Mouse (Mus musculus): ENCODE data around the gene Sox15. TPM values are rescaled to one million over a fixed set of nuclear protein-coding genes. Genes with fewer than 3 reads are reported as not detected.

Gene Sox15
- polyA plus RNA-seq, 1 experiment from 2014 or later, result not detected

GRCm38 (mm10) chr11:69683576-69683975, 28.5 kb downstream of the Sox15 start:
- WGBS, result 82% methylated on average over 7 of the region's 7 CpGs
- no peak for ATAC-seq (ENCODE audit: low read depth)
- H3K9ac ChIP-seq, result peak overlapping the region; percentile 84; the same call in 1 of the 2 replicates
- H3K4me3 ChIP-seq, result no peak overlapping the region
- peaks cover 52% of the 10 kb centered on the region for H3K4me1 ChIP-seq (replicated peaks)
- H3K27ac ChIP-seq (replicated peaks), result peak overlapping the region; percentile 75; the same call in 1 of the 2 replicates
- H3K4me2 ChIP-seq, result no peak overlapping the region
- H3K9me3 ChIP-seq, result no peaks in the 10 kb centered on the region
- peaks cover 15% of the 10 kb centered on the region for H3K36me3 ChIP-seq
- H3K27me3 ChIP-seq, result no peaks in the 10 kb centered on the region

- H3K4me3 ChIP-seq, result no peak overlapping the region
Measured at GRCm38 (mm10) chr11:69684128-69684745, 29.1 kb downstream of the Sox15 start.

GRCm38 (mm10) chr11:69684936-69685335, 29.8 kb downstream of the Sox15 start:
- Histone ChIP-seq H3K9me3 (no peaks in the 10 kb centered on the region), H3K27me3 (no peaks in the 10 kb centered on the region), H3K4me3 (no peak overlapping the region), H3K4me2 (no peak overlapping the region), H3K36me3 (peaks cover 4% of the 10 kb centered on the region), H3K4me1 (replicated peaks) (peaks cover 40% of the 10 kb centered on the region), H3K9ac (peak overlapping the region; percentile 36), H3K27ac (replicated peaks) (0 out of 2 replicates have a peak overlapping the region, but pooled peaks have one; percentile 9)
- no peak for ATAC-seq (ENCODE audit: low read depth)
- 85% methylated on average over 6 of the region's 6 CpGs for WGBS

More at GRCm38 (mm10) chr11:69684128-69684745, 29.1 kb downstream of the Sox15 start:
- H3K36me3 ChIP-seq, result peaks cover 9% of the 10 kb centered on the region
- no peaks in the 10 kb centered on the region for H3K27me3 ChIP-seq
- no peak overlapping the region for H3K4me2 ChIP-seq
- 83% methylated on average over 12 of the region's 12 CpGs for WGBS
- no peak overlapping the region for H3K9ac ChIP-seq
- H3K27ac ChIP-seq (replicated peaks), result no peak overlapping the region
- H3K4me1 ChIP-seq (replicated peaks), result peaks cover 46% of the 10 kb centered on the region
- no peaks in the 10 kb centered on the region for H3K9me3 ChIP-seq
- no peak for ATAC-seq (ENCODE audit: low read depth)

- H3K36me3 ChIP-seq, result no peaks in the 10 kb centered on the region
- H3K9me3 ChIP-seq, result no peaks in the 10 kb centered on the region
- peak within 1 kb of the TSS; percentile 74 for H3K27ac ChIP-seq (replicated peaks)
- H3K27me3 ChIP-seq, result no peaks in the 10 kb centered on the region
- peak within 1 kb of the TSS; percentile 36 for H3K9ac ChIP-seq
- ATAC-seq (ENCODE audit: low read depth), result no peak
- no peak within 1 kb of the TSS for H3K4me2 ChIP-seq
- WGBS, result 63% methylated on average over 10 of the region's 10 CpGs
- H3K4me1 ChIP-seq (replicated peaks), result peaks cover 33% of the 10 kb centered on the region
- no peak within 1 kb of the TSS for H3K4me3 ChIP-seq
Measured at GRCm38 (mm10) chr11:69685526-69686148, 30.5 kb downstream of the Sox15 start, which contains the start of gene Tnfsf13. Gene Tnfsf13, minus strand, starts transcription at chr11:69685784.

- Histone ChIP-seq H3K27ac (replicated peaks) (no peak overlapping the region), H3K36me3 (no peaks in the 10 kb centered on the region), H3K4me2 (no peak overlapping the region), H3K9ac (0 out of 2 replicates have a peak overlapping the region, but pooled peaks have one; percentile 34), H3K9me3 (no peaks in the 10 kb centered on the region), H3K27me3 (no peaks in the 10 kb centered on the region), H3K4me1 (replicated peaks) (peaks cover 26% of the 10 kb centered on the region), H3K4me3 (no peak overlapping the region)
- no peak for ATAC-seq (ENCODE audit: low read depth)
- WGBS, result 19% methylated on average over 4 of the region's 4 CpGs
Measured at GRCm38 (mm10) chr11:69686377-69686776, 31.3 kb downstream of the Sox15 start.

- WGBS, result 65% methylated on average over 5 of the region's 5 CpGs
- no peak overlapping the region for H3K4me3 ChIP-seq
- H3K4me2 ChIP-seq, result no peak overlapping the region
- no peaks in the 10 kb centered on the region for H3K36me3 ChIP-seq
- ATAC-seq (ENCODE audit: low read depth), result no peak
- peaks cover 26% of the 10 kb centered on the region for H3K4me1 ChIP-seq (replicated peaks)
- H3K27ac ChIP-seq (replicated peaks), result no peak overlapping the region
- H3K27me3 ChIP-seq, result no peaks in the 10 kb centered on the region
- 0 out of 2 replicates have a peak overlapping the region, but pooled peaks have one; percentile 34 for H3K9ac ChIP-seq
- no peaks in the 10 kb centered on the region for H3K9me3 ChIP-seq
Measured at GRCm38 (mm10) chr11:69687061-69687460, 31.9 kb downstream of the Sox15 start.

GRCm38 (mm10) chr11:69689891-69690290, 34.8 kb downstream of the Sox15 start:
- WGBS, result 96% methylated on average over 1 of the region's 1 CpGs

GRCm38 (mm10) chr11:69692196-69692811, 37.2 kb downstream of the Sox15 start:
- no peaks in the 10 kb centered on the region for H3K36me3 ChIP-seq
- no peak overlapping the region for H3K9ac ChIP-seq
- WGBS, result 74% methylated on average over 9 of the region's 9 CpGs
- no peak overlapping the region for H3K4me3 ChIP-seq
- H3K9me3 ChIP-seq, result no peaks in the 10 kb centered on the region
- H3K4me1 ChIP-seq (replicated peaks), result peaks cover 12% of the 10 kb centered on the region
- H3K27ac ChIP-seq (replicated peaks), result no peak overlapping the region
- no peaks in the 10 kb centered on the region for H3K27me3 ChIP-seq
- ATAC-seq (ENCODE audit: low read depth), result no peak
- no peak overlapping the region for H3K4me2 ChIP-seq

More at GRCm38 (mm10) chr11:69689891-69690290, 34.8 kb downstream of the Sox15 start:
- H3K4me1 ChIP-seq (replicated peaks), result peaks cover 15% of the 10 kb centered on the region; the same call in 1 of the 2 replicates
- no peaks in the 10 kb centered on the region for H3K27me3 ChIP-seq
- H3K4me2 ChIP-seq, result no peak overlapping the region
- no peak overlapping the region for H3K9ac ChIP-seq
- H3K9me3 ChIP-seq, result no peaks in the 10 kb centered on the region
- H3K27ac ChIP-seq (replicated peaks), result no peak overlapping the region
- no peak for ATAC-seq (ENCODE audit: low read depth)
- H3K36me3 ChIP-seq, result no peaks in the 10 kb centered on the region
- H3K4me3 ChIP-seq, result no peak overlapping the region

- Histone ChIP-seq H3K36me3 (no peaks in the 10 kb centered on the region), H3K9me3 (no peaks in the 10 kb centered on the region), H3K27ac (replicated peaks) (no peak overlapping the region), H3K4me1 (replicated peaks) (peaks cover 12% of the 10 kb centered on the region), H3K4me2 (no peak overlapping the region), H3K4me3 (no peak overlapping the region), H3K27me3 (no peaks in the 10 kb centered on the region), H3K9ac (no peak overlapping the region)
- no peak for ATAC-seq (ENCODE audit: low read depth)
- WGBS, result 86% methylated on average over 6 of the region's 6 CpGs
Measured at GRCm38 (mm10) chr11:69692863-69693262, 37.7 kb downstream of the Sox15 start.

- Histone ChIP-seq H3K27me3 (no peaks in the 10 kb centered on the region), H3K9me3 (no peaks in the 10 kb centered on the region), H3K4me2 (no peak overlapping the region), H3K4me1 (replicated peaks) (peaks cover 12% of the 10 kb centered on the region), H3K36me3 (no peaks in the 10 kb centered on the region), H3K9ac (no peak overlapping the region), H3K27ac (replicated peaks) (no peak overlapping the region), H3K4me3 (no peak overlapping the region)
- ATAC-seq (ENCODE audit: low read depth), result no peak
- 68% methylated on average over 11 of the region's 11 CpGs for WGBS
Measured at GRCm38 (mm10) chr11:69693421-69693965, 38.4 kb downstream of the Sox15 start.

GRCm38 (mm10) chr11:69695046-69695360, 39.9 kb downstream of the Sox15 start:
- Histone ChIP-seq H3K9me3 (no peaks in the 10 kb centered on the region), H3K36me3 (no peaks in the 10 kb centered on the region), H3K4me3 (peak overlapping the region; percentile 43), H3K27ac (replicated peaks) (peak overlapping the region; percentile 20; the same call in 1 of the 2 replicates), H3K4me1 (replicated peaks) (peaks cover 12% of the 10 kb centered on the region), H3K4me2 (peak overlapping the region; percentile 79), H3K27me3 (no peaks in the 10 kb centered on the region), H3K9ac (peak overlapping the region; percentile 85)
- 29% methylated on average over 6 of the region's 6 CpGs for WGBS
- peak; percentile 36; the same call in 1 of the 2 replicates for ATAC-seq (ENCODE audit: low read depth)
